Mouse (Mus musculus) embryo, embryonic 10 days (tissue): ENCODE measurements around the gene Lpxn.

Experiments
- DNase-seq: peaks from one replicate; pipeline ENCODE4 v3.0.0-alpha.2; 2015; ENCODE audit warnings: low spot score

Lpxn gene

GRCm38 (mm10) chr19:12804237-12804636, 8.2 kb downstream of the Lpxn start:
- no peak for DNase-seq

- no peak for DNase-seq
Observed at GRCm38 (mm10) chr19:12805730-12806129, 9.7 kb downstream of the Lpxn start.

DNA sequence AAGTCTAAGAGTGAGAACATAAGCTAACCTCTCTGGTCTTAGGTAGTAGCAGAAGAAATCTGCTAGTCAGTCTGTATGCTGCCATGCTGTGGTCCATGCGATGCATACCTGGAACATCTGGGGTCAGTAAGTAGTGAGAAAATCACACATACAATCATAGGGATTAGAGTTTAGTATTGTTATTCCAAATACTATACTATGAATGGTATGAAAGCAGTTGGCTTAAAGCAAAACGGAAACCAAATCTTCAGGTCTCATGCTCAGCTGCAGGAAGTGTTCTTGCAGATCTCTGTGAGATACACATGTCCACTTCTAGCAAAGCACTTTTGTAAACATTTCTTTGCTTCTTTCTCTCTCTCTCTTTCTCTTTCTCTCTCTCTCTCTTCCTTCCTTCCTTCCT, 10.2 kb downstream of the Lpxn start:
- DNase-seq = no peak

DNA sequence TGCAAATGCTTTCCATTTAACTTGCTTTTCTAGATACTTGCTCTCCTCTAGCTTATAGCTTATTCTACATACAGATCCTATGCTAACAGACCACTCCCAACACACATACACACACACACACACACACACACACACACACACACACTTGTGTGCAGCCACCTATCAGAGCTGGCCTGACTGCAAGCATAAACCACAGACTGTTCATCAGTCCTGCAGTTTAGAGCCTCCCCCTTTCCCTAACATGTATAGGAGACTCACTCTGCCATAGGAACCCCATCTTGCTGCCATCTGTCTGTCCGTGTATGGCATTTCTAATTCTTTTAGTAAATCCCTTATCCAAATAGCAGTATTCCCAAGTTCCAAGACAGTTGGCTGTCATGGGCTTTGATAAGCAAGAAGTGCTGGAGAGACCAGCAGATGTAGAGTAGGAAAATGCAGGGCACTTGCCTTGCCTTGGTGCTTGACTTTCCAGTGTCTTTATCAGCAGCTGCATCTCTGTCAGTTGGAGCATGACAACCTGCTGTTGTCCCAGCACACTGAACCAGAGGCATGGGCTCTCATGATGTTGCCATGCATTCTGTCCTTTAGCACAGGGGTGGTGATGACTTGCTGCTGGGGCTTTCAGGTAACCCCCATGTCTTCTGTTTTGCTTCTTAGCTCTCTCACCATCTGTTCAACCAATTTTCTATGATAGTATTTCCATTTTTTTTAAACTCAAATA, 16.8 kb downstream of the Lpxn start:
- no peak for DNase-seq

- no peak for DNase-seq
Observed at GRCm38 (mm10) chr19:12813883-12814282, 17.9 kb downstream of the Lpxn start.

GRCm38 (mm10) chr19:12818507-12818906, 22.5 kb downstream of the Lpxn start:
- no peak for DNase-seq

DNA sequence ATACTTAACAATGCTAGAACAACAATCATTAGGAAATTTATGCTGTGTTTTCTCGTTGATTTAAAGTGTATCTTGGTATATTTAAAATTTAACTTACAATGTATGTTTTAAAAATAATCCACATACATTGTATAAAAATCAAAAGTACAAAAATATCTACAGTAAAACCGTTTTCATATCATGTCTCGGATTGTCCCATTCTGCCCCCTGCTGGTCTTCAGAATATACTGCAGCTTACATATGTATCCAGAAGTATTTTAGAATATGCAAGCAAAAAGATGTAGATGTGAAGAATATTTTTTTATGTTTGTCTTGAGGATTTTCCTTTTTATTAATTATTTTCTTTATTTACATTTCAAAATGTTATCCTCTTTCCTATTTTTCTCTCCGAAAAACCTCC, 24.4 kb downstream of the Lpxn start:
- DNase-seq = peak; percentile 37

- DNase-seq = no peak
Observed at GRCm38 (mm10) chr19:12824549-12824948, 28.6 kb downstream of the Lpxn start.

DNA sequence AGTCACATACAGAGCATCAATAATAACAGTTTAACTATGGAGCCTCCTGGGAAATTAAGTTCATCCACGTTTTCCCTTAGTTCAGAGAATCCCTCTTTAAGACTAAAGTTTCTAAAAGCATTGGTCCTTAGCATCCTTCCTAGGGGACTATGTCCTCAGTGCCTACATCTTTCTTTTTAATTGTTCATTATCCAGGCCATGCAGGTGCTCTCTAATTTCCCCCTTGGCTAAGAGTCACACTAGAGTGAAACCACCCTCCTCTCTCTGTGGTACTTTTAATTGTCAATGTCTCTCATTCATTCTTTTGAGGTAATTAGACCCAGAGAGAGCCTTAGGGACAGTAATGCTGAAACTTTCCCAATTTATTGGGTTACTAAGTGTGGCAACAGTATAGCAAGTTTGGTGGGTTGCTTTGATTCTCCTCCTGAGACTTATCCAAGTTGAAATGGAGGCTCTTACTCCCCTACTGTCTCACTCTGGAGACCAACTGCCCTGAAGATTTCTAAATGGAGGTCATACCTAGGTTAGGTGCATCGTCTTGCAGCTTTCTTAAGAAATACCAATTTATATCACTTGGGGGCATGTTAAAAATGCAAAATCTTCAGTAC, 34.9 kb downstream of the Lpxn start:
- no peak for DNase-seq

GRCm38 (mm10) chr19:12831559-12831958, 35.6 kb downstream of the Lpxn start:
- no peak for DNase-seq

DNA sequence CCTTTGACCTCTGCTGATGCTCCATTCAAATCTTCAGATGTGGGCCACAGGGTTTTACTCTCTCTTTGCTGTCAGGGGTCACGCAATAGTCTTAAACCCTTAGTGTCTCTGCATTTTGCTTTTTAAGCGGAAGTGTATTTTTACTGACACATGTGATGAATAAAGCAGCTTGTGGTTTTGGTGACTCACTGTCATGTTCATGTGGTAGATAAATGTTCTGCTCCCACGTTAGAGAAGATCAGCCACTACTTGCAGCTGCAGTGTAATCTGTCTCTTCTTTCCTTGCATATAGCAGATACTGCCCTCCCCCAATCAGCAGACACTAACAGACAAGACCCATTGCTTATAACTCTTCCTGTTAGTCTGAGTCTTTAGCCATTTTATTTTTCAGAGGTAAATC, 37.6 kb downstream of the Lpxn start:
- DNase-seq = no peak

DNA sequence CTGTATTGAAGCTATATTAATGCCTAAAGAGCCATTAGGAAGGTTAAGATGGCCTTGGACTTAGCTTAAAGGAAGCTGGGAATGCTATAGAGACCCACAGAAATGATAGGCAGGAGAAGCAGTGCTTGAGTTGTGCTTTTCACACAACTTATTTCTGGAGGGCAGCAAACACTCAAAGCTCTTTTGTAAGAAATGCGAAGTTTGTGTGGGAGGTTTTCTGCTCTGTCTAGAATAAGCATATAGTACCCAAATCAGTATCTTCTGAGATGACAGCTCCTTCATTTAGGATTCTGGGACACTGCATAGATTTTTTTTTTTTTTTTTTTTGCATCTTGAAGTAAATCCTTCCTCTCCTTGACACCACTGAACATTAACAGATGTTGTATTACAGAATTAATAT, 42.5 kb downstream of the Lpxn start:
- no peak for DNase-seq

DNA sequence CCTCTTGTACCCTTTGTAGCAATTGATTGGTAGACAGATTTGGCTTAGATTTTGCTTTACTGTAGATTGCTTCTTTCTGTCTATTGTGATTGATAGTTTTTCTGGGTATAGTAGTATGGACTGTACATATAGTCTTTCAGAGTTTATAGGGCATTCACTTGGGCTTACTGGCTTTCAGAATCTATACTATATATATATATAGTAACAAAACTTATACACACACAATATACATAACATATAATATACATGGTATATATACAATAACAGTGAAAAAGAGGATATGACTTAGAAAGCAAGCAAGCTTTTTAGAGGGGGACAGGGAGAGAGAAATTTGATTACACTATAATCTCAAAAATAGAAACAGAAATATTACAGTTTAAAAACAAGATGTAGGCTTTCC, 50.4 kb downstream of the Lpxn start, which contains the start of gene Gm5244:
Gene Gm5244, plus strand, starts transcription at position 301 of the 400 bp plus-strand sequence.
- DNase-seq = no peak

GRCm38 (mm10) chr19:12856983-12857382, 61.0 kb downstream of the Lpxn start, which contains the start of gene Olfr1444:
TSS of gene Olfr1444 (plus strand) at chr19:12857283.
- DNase-seq = no peak
